Mouse (Mus musculus) embryo, embryonic 10 days (tissue): ENCODE data around the gene 6030445D17Rik.

Experiments used
- DNase-seq: peaks from one replicate; pipeline ENCODE4 v3.0.0-alpha.2; 2015; ENCODE audit warnings: low spot score

Gene 6030445D17Rik

GRCm38 (mm10) chr4:136462086-136462838 is at the start of gene 6030445D17Rik:
TSS of gene 6030445D17Rik (plus strand) at chr4:136462250.
- DNase-seq = peak; percentile 68

GRCm38 (mm10) chr4:136415477-136415876 is 46.6 kb upstream of the 6030445D17Rik start:
- no peak for DNase-seq

- DNase-seq = peak; percentile 27
Measured at GRCm38 (mm10) chr4:136418962-136419361, 43.1 kb upstream of the 6030445D17Rik start.

GRCm38 (mm10) chr4:136419386-136419785 is 42.7 kb upstream of the 6030445D17Rik start:
- no peak for DNase-seq

GRCm38 (mm10) chr4:136423224-136423623 is 38.8 kb upstream of the 6030445D17Rik start, which contains the start of gene Htr1d:
TSS of gene Htr1d (plus strand) at chr4:136423524.
- no peak for DNase-seq

- DNase-seq = no peak
Measured at GRCm38 (mm10) chr4:136424120-136424999, 37.7 kb upstream of the 6030445D17Rik start.

GRCm38 (mm10) chr4:136425000-136425288 is 37.1 kb upstream of the 6030445D17Rik start:
- peak; percentile 56 for DNase-seq

GRCm38 (mm10) chr4:136430609-136431375 is 31.3 kb upstream of the 6030445D17Rik start:
- DNase-seq = no peak

GRCm38 (mm10) chr4:136431376-136431693 is 30.7 kb upstream of the 6030445D17Rik start:
- peak; percentile 83 for DNase-seq

GRCm38 (mm10) chr4:136434029-136434428 is 28.0 kb upstream of the 6030445D17Rik start:
- DNase-seq = no peak

- DNase-seq = no peak
Measured at GRCm38 (mm10) chr4:136439106-136439505, 22.9 kb upstream of the 6030445D17Rik start.

GRCm38 (mm10) chr4:136441354-136442043 is 20.6 kb upstream of the 6030445D17Rik start:
- DNase-seq = no peak

- no peak for DNase-seq
Measured at GRCm38 (mm10) chr4:136444561-136444960, 17.5 kb upstream of the 6030445D17Rik start.

- DNase-seq = no peak
Measured at GRCm38 (mm10) chr4:136449795-136450194, 12.3 kb upstream of the 6030445D17Rik start.

- no peak for DNase-seq
Measured at GRCm38 (mm10) chr4:136450271-136450670, 11.8 kb upstream of the 6030445D17Rik start.

GRCm38 (mm10) chr4:136451564-136451963 is 10.5 kb upstream of the 6030445D17Rik start:
- no peak for DNase-seq

GRCm38 (mm10) chr4:136452286-136452685 is 9.8 kb upstream of the 6030445D17Rik start:
- no peak for DNase-seq

GRCm38 (mm10) chr4:136452792-136453191 is 9.3 kb upstream of the 6030445D17Rik start:
- DNase-seq = no peak

- peak; percentile 93 for DNase-seq
Measured at GRCm38 (mm10) chr4:136454850-136455260, 7.2 kb upstream of the 6030445D17Rik start.

- no peak for DNase-seq
Measured at GRCm38 (mm10) chr4:136456516-136457218, 5.4 kb upstream of the 6030445D17Rik start.

GRCm38 (mm10) chr4:136458276-136458675 is 3.8 kb upstream of the 6030445D17Rik start:
- DNase-seq = no peak
